In genomic region chr3:38263261-38264141, GRCm38 (mm10) we compare ENCODE assay signal across 21 mouse cellular contexts.
DNase-seq lines count a peak whose midpoint lies in the region; ATAC-seq and TF ChIP-seq lines count a peak whose summit lies in the region.
"Had no signal": no experiment of that assay in that cellular context is flagged by ENCODE, and none has a peak within 500 bp of the region (broad histone marks: within the 10 kb centered on the region; RNA-seq: fewer than 3 reads in every experiment).

No protein-coding gene starts in this region.

- peak overlapping the region; percentile 13; the same call in 1 of the 2 replicates for H3K4me2 ChIP-seq in midbrain, embryonic 12.5 days (replicated peaks)
- H3K4me2 ChIP-seq in midbrain, postnatal 0 days (ENCODE audit: low read depth, low read length, poor library complexity, severe bottlenecking), result no peak overlapping the region
- no peak overlapping the region for H3K4me2 ChIP-seq in hindbrain, postnatal 0 days (ENCODE audit: low read depth, low read length)
- peak overlapping the region; percentile 28 for H3K4me2 ChIP-seq in neural tube, embryonic 13.5 days
- H3K4me2 ChIP-seq: heart, embryonic 12.5 days; liver, embryonic 15.5 days had no signal

- WGBS in midbrain, embryonic 12.5 days, result 53% methylated on average over 16 of the region's 16 CpGs
- WGBS in midbrain, postnatal 0 days, result 36% methylated on average over 16 of the region's 16 CpGs
- whole genome bisulfite sequencing in hindbrain, postnatal 0 days, result 29% methylated on average over 16 of the region's 16 CpGs
- WGBS in neural tube, embryonic 13.5 days, result 22% methylated on average over 16 of the region's 16 CpGs

- DNase-seq in embryo, embryonic 10 days (ENCODE audit: low spot score), result peak; percentile 49
- no peak for DNase-seq in embryo, embryonic 9.5 days (ENCODE audit: extremely low spot score)
- DNase-seq in midbrain, postnatal 0 days (ENCODE audit: low spot score), result no peak
- peak; percentile 33 for DNase-seq in hindbrain, postnatal 0 days (ENCODE audit: low spot score)
- no peak for DNase-seq in thymus, postnatal 14 days
- DNase-seq in left cerebral cortex, adult 11 months (ENCODE audit: low spot score), result no peak
- DNase-seq: cerebellum, adult 9-11 months; gastrocnemius, postnatal 36 days; heart, postnatal 36 days; kidney, adult 18-20 months; kidney, postnatal 10 days; thymus, adult 18-20 months had no signal

- H3K36me3 ChIP-seq in midbrain, embryonic 12.5 days, result no peaks in the 10 kb centered on the region
- H3K36me3 ChIP-seq in midbrain, postnatal 0 days (ENCODE audit: insufficient read depth, low read length), result no peaks in the 10 kb centered on the region
- H3K36me3 ChIP-seq in hindbrain, postnatal 0 days (ENCODE audit: insufficient read depth, low read length), result no peaks in the 10 kb centered on the region
- H3K36me3 ChIP-seq in neural tube, embryonic 13.5 days, result no peaks in the 10 kb centered on the region
- H3K36me3 ChIP-seq: embryonic facial prominence, embryonic 10.5 days; G1E; heart, embryonic 12.5 days; liver, embryonic 15.5 days had no signal

- TF ChIP-seq CTCF in midbrain, postnatal 0 days (IDR thresholded peaks at IDR 0.05), result no peak
- no peak for TF ChIP-seq CTCF in hindbrain, postnatal 0 days (IDR thresholded peaks at IDR 0.05; ENCODE audit: low read depth)

- peaks cover 26% of the 10 kb centered on the region for H3K4me1 ChIP-seq in midbrain, embryonic 12.5 days
- no peaks in the 10 kb centered on the region for H3K4me1 ChIP-seq in midbrain, postnatal 0 days (ENCODE audit: insufficient read depth, low read length)
- H3K4me1 ChIP-seq in hindbrain, postnatal 0 days (ENCODE audit: insufficient read depth, low read length), result no peaks in the 10 kb centered on the region; the same call in none of the 2 replicates
- peaks cover 27% of the 10 kb centered on the region for H3K4me1 ChIP-seq in neural tube, embryonic 13.5 days (replicated peaks)
- H3K4me1 ChIP-seq: liver, embryonic 15.5 days had no signal

- H3K27ac ChIP-seq in midbrain, embryonic 12.5 days (replicated peaks), result no peak overlapping the region
- H3K27ac ChIP-seq in midbrain, postnatal 0 days (ENCODE audit: low read depth, low read length), result no peak overlapping the region
- H3K27ac ChIP-seq in hindbrain, postnatal 0 days, result no peak overlapping the region
- no peak overlapping the region for H3K27ac ChIP-seq in neural tube, embryonic 13.5 days (replicated peaks)
- H3K27ac ChIP-seq: liver, embryonic 15.5 days had no signal

- H3K27me3 ChIP-seq in midbrain, embryonic 12.5 days, result no peaks in the 10 kb centered on the region
- H3K27me3 ChIP-seq in midbrain, postnatal 0 days (ENCODE audit: insufficient read depth, low read length), result no peaks in the 10 kb centered on the region
- H3K27me3 ChIP-seq in hindbrain, postnatal 0 days (ENCODE audit: insufficient read depth, low read length), result no peaks in the 10 kb centered on the region
- H3K27me3 ChIP-seq in neural tube, embryonic 13.5 days, result no peaks in the 10 kb centered on the region
- H3K27me3 ChIP-seq: heart, embryonic 12.5 days; liver, embryonic 15.5 days had no signal

- peak; percentile 45; the same call in 1 of the 2 replicates for ATAC-seq in midbrain, embryonic 12.5 days (ENCODE audit: low FRiP score, low read depth)
- no peak for ATAC-seq in midbrain, postnatal 0 days (ENCODE audit: low FRiP score)
- ATAC-seq in hindbrain, postnatal 0 days, result no peak
- ATAC-seq in neural tube, embryonic 13.5 days (ENCODE audit: low read depth), result peak; percentile 44; the same call in 1 of the 2 replicates
- ATAC-seq: CD4-positive, CD25-positive, alpha-beta regulatory T cell, adult 4 months; lung, postnatal 0 days had no signal

- no peak overlapping the region for H3K9ac ChIP-seq in midbrain, embryonic 12.5 days (replicated peaks)
- no peak overlapping the region for H3K9ac ChIP-seq in midbrain, postnatal 0 days (replicated peaks; ENCODE audit: low read length, poor library complexity, severe bottlenecking)
- no peak overlapping the region for H3K9ac ChIP-seq in hindbrain, postnatal 0 days (replicated peaks; ENCODE audit: low read length)
- H3K9ac ChIP-seq in neural tube, embryonic 13.5 days, result no peak overlapping the region
- H3K9ac ChIP-seq: heart, embryonic 12.5 days; liver, embryonic 15.5 days had no signal

- no peak overlapping the region for H3K4me3 ChIP-seq in midbrain, embryonic 12.5 days
- H3K4me3 ChIP-seq in midbrain, postnatal 0 days (ENCODE audit: low read depth, low read length), result no peak overlapping the region
- H3K4me3 ChIP-seq in hindbrain, postnatal 0 days (ENCODE audit: low read length), result no peak overlapping the region
- no peak overlapping the region for H3K4me3 ChIP-seq in neural tube, embryonic 13.5 days
- H3K4me3 ChIP-seq: embryonic facial prominence, embryonic 10.5 days; heart, embryonic 12.5 days; liver, embryonic 15.5 days; myocyte had no signal

- no peaks in the 10 kb centered on the region for H3K9me3 ChIP-seq in midbrain, embryonic 12.5 days
- H3K9me3 ChIP-seq in midbrain, postnatal 0 days (ENCODE audit: low read length), result no peaks in the 10 kb centered on the region
- no peaks in the 10 kb centered on the region for H3K9me3 ChIP-seq in hindbrain, postnatal 0 days (ENCODE audit: low read length)
- H3K9me3 ChIP-seq in neural tube, embryonic 13.5 days, result peaks cover 12% of the 10 kb centered on the region
- H3K9me3 ChIP-seq: G1E; heart, embryonic 12.5 days; liver, embryonic 15.5 days had no signal

Comparison
In these comparisons a context has a peak if more than half of its experiments do, and no peak if none do; other contexts are left out.
1. DNase-seq: peak in embryo, embryonic 10 days (single experiment) and hindbrain, postnatal 0 days (single experiment); none in embryo, embryonic 9.5 days (single experiment), midbrain, postnatal 0 days (single experiment), thymus, postnatal 14 days (single experiment) and left cerebral cortex, adult 11 months (single experiment).
2. ATAC-seq: peak in midbrain, embryonic 12.5 days (single experiment) and neural tube, embryonic 13.5 days (single experiment); none in midbrain, postnatal 0 days (single experiment) and hindbrain, postnatal 0 days (single experiment).
3. H3K4me2 ChIP-seq: peak in midbrain, embryonic 12.5 days (single experiment) and neural tube, embryonic 13.5 days (single experiment); none in midbrain, postnatal 0 days (single experiment) and hindbrain, postnatal 0 days (single experiment).